Mouse (Mus musculus) heart, postnatal 0 days (tissue): ENCODE data around the gene Hao1.

ENCODE experiments used
- CTCF ChIP-seq: IDR thresholded peaks from 2 replicates; pipeline ENCODE4 v1.5.1; 2016; ENCODE audit warnings: antibody characterized with exemption, control low read depth, low read depth
- EP300 ChIP-seq: IDR thresholded peaks from 2 replicates; pipeline ENCODE4 v1.6.1; 2016; ENCODE audit warnings: antibody characterized with exemption, low read depth

- no peak for TF ChIP-seq EP300
- TF ChIP-seq CTCF: no peak
Measured at GRCm38 (mm10) chr2:134499777-134500176, 54.4 kb downstream of the Hao1 start.
